Mouse (Mus musculus) forebrain, embryonic 10.5 days (tissue): Measurements from ENCODE around the gene Itgb5. TPM values are rescaled to one million over a fixed set of nuclear protein-coding genes. Genes with fewer than 3 reads are reported as not detected.
A peak's percentile ranks its signal among the peaks of the same experiment; 100 is the strongest.

Experiments
- DNase-seq: peaks from one replicate; pipeline ENCODE4 v3.0.0-alpha.2; 2017; ENCODE audit warnings: low spot score; ENCODE audit errors: extremely low spot score
- H3K27ac ChIP-seq: fragments of 300-500 bp; sonication (generic); 2 replicates; pipeline ENCODE4 v1.5.1; 2016; ENCODE audit warnings: mild to moderate bottlenecking
- H3K27me3 ChIP-seq: fragments of 300-500 bp; sonication (generic); 2 replicates; pipeline ENCODE4 v1.6.1; 2016; ENCODE audit warnings: mild to moderate bottlenecking; ENCODE audit not compliant: poor library complexity, severe bottlenecking
- H3K36me3 ChIP-seq: fragments of 300-500 bp; sonication (generic); replicated peaks from 2 replicates; pipeline ENCODE4 v1.6.1; 2016; ENCODE audit warnings: mild to moderate bottlenecking, moderate library complexity
- H3K4me1 ChIP-seq: fragments of 300-500 bp; sonication (generic); 2 replicates; pipeline ENCODE4 v1.6.1; 2016
- H3K4me3 ChIP-seq: fragments of 300-500 bp; sonication (generic); 2 replicates; pipeline ENCODE4 v1.5.1; 2016; ENCODE audit warnings: mild to moderate bottlenecking, moderate library complexity
- H3K9me3 ChIP-seq: fragments of 300-500 bp; sonication (generic); 2 replicates; pipeline ENCODE4 v1.6.1; 2016; ENCODE audit warnings: mild to moderate bottlenecking, moderate library complexity
- WGBS: fragments of 180-500 bp; shearing (Covaris S2); methylation state at CpG from one replicate; pipeline ENCODE4 v1.1.7; 2016; 5-methylcytosine and 5-hydroxymethylcytosine counted together
- polyA plus RNA-seq: library from polyadenylated mRNA; unstranded; fragments of >200 nt; fragmentation: Nextera tagmentation; extraction: Ambion mirVana; gene quantifications from 2 replicates; pipeline ENCODE4 v1.2.1, GENCODE M21; 2016

Itgb5 gene
- polyA plus RNA-seq, 1 experiment from 2014 or later: 10.6 TPM

DNA sequence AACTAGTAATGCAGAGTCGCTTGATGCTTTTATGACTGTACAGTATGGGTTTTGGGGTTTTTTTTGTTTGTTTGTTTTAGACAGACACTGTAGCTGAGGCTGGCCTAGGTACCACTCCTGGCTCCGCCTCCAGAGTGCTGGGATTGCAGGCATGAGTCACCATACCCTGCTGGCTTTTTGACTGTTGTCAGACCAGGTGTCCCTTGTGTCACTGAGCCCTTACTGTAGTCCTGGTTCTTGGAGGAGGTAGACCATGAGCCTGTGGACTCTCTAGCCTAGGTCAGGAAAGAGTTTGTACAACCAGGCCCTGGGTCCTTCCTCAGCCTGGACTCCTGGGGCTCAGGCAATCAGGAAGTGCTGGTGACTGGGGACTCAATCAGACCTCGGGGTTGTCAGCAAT, 7.7 kb downstream of the Itgb5 start:
- Histone ChIP-seq H3K4me1 (peaks cover 52% of the 10 kb centered on the region), H3K27me3 (peaks cover 37% of the 10 kb centered on the region), H3K4me3 (no peak overlapping the region), H3K9me3 (no peaks in the 10 kb centered on the region), H3K36me3 (0 out of 2 replicates have a peak, but pooled peaks cover 2% of the 10 kb centered on the region), H3K27ac (no peak overlapping the region)
- WGBS: 74% methylated on average over 3 of the region's 3 CpGs
- no peak for DNase-seq

- Histone ChIP-seq H3K27ac (no peak overlapping the region; the same call in 1 of the 2 replicates), H3K36me3 (0 out of 2 replicates have a peak, but pooled peaks cover 2% of the 10 kb centered on the region), H3K27me3 (peaks cover 12% of the 10 kb centered on the region), H3K4me3 (no peak overlapping the region), H3K9me3 (no peaks in the 10 kb centered on the region), H3K4me1 (peaks cover 40% of the 10 kb centered on the region)
- 74% methylated on average over 6 of the region's 6 CpGs for WGBS
- no peak for DNase-seq
These were observed 11.2 kb downstream of the Itgb5 start for GRCm38 (mm10) chr16:33840616-33841015.

- Histone ChIP-seq H3K27me3 (no peaks in the 10 kb centered on the region), H3K27ac (peak overlapping the region; percentile 32; the same call in 1 of the 2 replicates), H3K36me3 (peaks cover 12% of the 10 kb centered on the region), H3K4me1 (peaks cover 41% of the 10 kb centered on the region), H3K9me3 (peaks cover 5% of the 10 kb centered on the region; the same call in 1 of the 2 replicates), H3K4me3 (no peak overlapping the region)
- 47% methylated on average over 12 of the region's 12 CpGs for WGBS
- no peak for DNase-seq
These were observed 12.8 kb downstream of the Itgb5 start for GRCm38 (mm10) chr16:33842081-33842880.

DNA sequence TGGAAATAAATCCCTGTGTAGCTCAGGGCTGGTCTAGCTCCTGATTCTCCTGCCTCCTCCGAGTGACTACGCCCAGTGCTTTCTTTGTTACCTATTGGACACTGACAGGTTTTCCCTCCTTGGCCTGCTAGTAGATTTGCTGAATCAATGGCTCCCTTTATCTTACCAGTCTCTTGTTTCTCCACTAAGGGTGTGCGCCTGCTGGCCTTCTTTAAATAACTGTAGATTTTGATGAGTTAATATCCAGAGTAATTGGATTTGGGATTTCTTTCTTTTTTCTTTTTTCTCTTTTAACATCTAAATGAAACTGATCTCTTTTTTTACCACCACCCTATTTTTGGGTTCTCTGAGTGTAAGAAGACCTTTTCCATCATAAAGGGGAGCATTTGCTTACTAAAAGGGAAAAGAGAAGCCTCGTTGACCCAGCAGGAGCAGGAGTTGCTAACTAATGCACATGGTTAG, 14.7 kb downstream of the Itgb5 start:
- peak overlapping the region; percentile 26; the same call in 1 of the 2 replicates for H3K27ac ChIP-seq
- WGBS: 38% methylated on average over 4 of the region's 4 CpGs
- no peak overlapping the region for H3K4me3 ChIP-seq
- no peak for DNase-seq
- H3K9me3 ChIP-seq: peaks cover 5% of the 10 kb centered on the region; the same call in 1 of the 2 replicates
- H3K27me3 ChIP-seq: no peaks in the 10 kb centered on the region
- peaks cover 41% of the 10 kb centered on the region for H3K4me1 ChIP-seq
- H3K36me3 ChIP-seq: peaks cover 10% of the 10 kb centered on the region

GRCm38 (mm10) chr16:33844866-33845265, 15.4 kb downstream of the Itgb5 start:
- peaks cover 41% of the 10 kb centered on the region for H3K4me1 ChIP-seq
- DNase-seq: no peak
- no peak overlapping the region for H3K27ac ChIP-seq
- H3K27me3 ChIP-seq: no peaks in the 10 kb centered on the region
- peaks cover 10% of the 10 kb centered on the region for H3K36me3 ChIP-seq
- peaks cover 5% of the 10 kb centered on the region; the same call in 1 of the 2 replicates for H3K9me3 ChIP-seq
- WGBS: 65% methylated on average over 6 of the region's 6 CpGs
- no peak overlapping the region for H3K4me3 ChIP-seq

DNA sequence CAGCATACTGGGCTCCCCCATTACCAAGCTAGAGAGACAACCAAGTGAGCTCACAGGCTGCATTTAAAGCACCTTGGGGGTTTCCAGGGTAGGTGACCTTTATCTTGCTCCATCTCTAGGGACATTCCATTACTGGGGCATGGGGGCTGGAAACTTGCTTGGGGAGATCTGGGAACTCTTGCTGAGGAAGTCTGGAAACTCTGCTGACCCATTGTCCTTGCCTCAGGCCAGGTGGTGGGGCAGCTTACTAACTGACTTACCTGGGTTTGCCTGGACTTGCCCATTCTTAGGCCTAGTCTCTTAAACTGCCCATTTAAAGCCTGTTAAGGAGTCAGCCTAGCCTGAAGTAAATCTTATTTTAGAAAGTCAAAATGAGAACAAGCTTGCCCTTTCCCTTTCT, 23.8 kb downstream of the Itgb5 start:
- H3K4me1 ChIP-seq: no peaks in the 10 kb centered on the region; the same call in 1 of the 2 replicates
- no peaks in the 10 kb centered on the region for H3K27me3 ChIP-seq
- H3K36me3 ChIP-seq: peaks cover 5% of the 10 kb centered on the region; the same call in 1 of the 2 replicates
- DNase-seq: no peak
- H3K4me3 ChIP-seq: no peak overlapping the region
- 0 out of 2 replicates have a peak, but pooled peaks cover 4% of the 10 kb centered on the region for H3K9me3 ChIP-seq
- no peak overlapping the region for H3K27ac ChIP-seq

- no peak overlapping the region for H3K27ac ChIP-seq
- H3K36me3 ChIP-seq: no peaks in the 10 kb centered on the region
- no peaks in the 10 kb centered on the region for H3K9me3 ChIP-seq
- no peak overlapping the region for H3K4me3 ChIP-seq
- 92% methylated on average over 2 of the region's 2 CpGs for WGBS
- no peak for DNase-seq
- H3K4me1 ChIP-seq: peaks cover 9% of the 10 kb centered on the region
- no peaks in the 10 kb centered on the region for H3K27me3 ChIP-seq
These were observed 29.3 kb downstream of the Itgb5 start for GRCm38 (mm10) chr16:33858766-33859165.

GRCm38 (mm10) chr16:33859380-33859779, 29.9 kb downstream of the Itgb5 start:
- no peak overlapping the region for H3K4me3 ChIP-seq
- no peak for DNase-seq
- H3K27ac ChIP-seq: no peak overlapping the region
- no peaks in the 10 kb centered on the region for H3K27me3 ChIP-seq
- WGBS: 66% methylated on average over 5 of the region's 5 CpGs
- no peaks in the 10 kb centered on the region for H3K36me3 ChIP-seq
- no peaks in the 10 kb centered on the region for H3K9me3 ChIP-seq
- peaks cover 9% of the 10 kb centered on the region for H3K4me1 ChIP-seq

DNA sequence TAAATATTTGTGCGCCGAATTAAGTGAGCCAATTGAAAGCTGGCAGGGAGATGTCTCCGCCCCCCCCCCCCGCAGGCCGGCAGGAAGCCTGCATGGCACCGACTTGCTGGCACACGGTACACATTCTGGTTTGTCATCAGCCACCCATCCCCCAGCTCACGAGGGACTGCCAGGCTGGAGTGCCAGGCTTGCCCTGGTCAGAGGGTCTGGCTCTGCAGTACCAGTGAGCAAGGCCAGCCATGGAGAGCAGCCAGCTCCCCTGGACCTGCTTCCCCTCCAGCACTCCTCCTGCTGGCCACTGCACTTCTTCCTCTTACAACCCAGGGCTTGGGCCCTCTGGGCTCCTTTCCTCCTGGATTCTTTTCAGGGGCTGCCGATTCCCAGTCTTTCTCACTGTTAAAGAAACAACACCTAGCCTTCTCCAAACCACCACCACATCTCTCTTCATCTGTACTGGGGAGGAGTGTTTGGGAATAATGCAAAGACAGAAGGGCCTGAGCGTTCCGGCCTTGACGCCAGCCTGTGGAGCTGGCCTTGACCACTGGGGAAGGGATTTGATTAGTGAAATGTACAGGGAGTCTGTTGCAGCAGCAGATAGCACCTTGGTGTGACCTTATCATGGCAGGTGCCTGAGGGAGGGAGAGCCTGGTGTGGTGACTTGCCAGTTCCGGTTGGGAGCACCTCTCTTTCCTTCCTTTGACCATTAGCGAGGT, 30.7 kb downstream of the Itgb5 start:
- Histone ChIP-seq H3K9me3 (no peaks in the 10 kb centered on the region), H3K36me3 (no peaks in the 10 kb centered on the region), H3K27me3 (no peaks in the 10 kb centered on the region), H3K27ac (0 out of 2 replicates have a peak overlapping the region, but pooled peaks have one; percentile 57), H3K4me1 (peaks cover 9% of the 10 kb centered on the region), H3K4me3 (peak overlapping the region; percentile 33)
- WGBS: 43% methylated on average over 14 of the region's 14 CpGs
- DNase-seq: no peak

DNA sequence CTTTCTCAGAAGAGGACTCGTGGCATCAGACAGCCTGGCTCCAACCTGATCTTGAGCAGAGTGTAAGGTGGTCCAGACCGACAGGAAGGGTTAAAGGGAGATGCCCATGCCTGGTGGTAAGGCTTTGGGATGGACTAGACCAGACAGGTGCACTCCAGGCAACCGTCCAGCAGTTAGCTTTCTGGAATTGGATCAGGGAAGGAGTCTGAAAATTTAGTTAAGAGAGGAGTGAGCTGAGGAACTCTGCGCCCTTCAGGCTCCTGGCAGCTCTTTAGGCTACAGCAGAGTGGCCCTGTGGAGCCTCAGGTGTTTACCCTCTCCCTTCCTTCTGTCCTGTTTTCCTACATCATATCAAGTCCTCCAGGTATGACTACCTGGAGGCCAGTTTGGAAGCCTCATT, 32.9 kb downstream of the Itgb5 start:
- Histone ChIP-seq H3K4me3 (no peak overlapping the region), H3K9me3 (no peaks in the 10 kb centered on the region), H3K27me3 (no peaks in the 10 kb centered on the region), H3K4me1 (peaks cover 9% of the 10 kb centered on the region), H3K36me3 (no peaks in the 10 kb centered on the region), H3K27ac (no peak overlapping the region)
- DNase-seq: no peak
- WGBS: 80% methylated on average over 4 of the region's 4 CpGs

DNA sequence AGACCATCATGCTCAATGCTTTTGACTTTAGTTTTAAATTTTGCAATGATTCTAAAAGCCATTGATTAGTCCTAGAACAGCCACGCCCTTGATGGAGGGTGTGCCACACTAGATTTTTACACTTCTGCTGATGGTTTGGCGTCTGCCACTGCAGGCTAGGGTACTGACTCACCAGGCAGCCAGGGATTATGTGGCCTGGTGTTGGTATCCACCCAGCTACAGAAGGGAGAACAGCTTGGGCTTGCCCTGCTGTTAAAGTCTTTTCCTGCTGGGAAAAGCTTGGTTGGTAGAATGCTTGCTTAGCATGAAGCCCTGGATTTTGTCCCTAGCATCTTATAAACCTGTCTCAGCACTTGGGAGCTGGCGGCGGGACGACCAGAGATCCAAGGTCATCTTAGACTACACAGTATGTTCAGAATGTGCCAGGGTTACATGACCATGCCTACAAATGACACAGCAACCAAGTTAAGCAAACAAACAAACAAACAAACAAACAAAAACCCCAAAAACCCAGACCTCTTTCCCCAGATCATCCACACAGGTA, 33.8 kb downstream of the Itgb5 start:
- DNase-seq: no peak
- no peak overlapping the region for H3K4me3 ChIP-seq
- H3K36me3 ChIP-seq: no peaks in the 10 kb centered on the region
- peaks cover 9% of the 10 kb centered on the region for H3K4me1 ChIP-seq
- 80% methylated on average over 5 of the region's 5 CpGs for WGBS
- no peaks in the 10 kb centered on the region for H3K27me3 ChIP-seq
- H3K9me3 ChIP-seq: no peaks in the 10 kb centered on the region
- H3K27ac ChIP-seq: no peak overlapping the region

DNA sequence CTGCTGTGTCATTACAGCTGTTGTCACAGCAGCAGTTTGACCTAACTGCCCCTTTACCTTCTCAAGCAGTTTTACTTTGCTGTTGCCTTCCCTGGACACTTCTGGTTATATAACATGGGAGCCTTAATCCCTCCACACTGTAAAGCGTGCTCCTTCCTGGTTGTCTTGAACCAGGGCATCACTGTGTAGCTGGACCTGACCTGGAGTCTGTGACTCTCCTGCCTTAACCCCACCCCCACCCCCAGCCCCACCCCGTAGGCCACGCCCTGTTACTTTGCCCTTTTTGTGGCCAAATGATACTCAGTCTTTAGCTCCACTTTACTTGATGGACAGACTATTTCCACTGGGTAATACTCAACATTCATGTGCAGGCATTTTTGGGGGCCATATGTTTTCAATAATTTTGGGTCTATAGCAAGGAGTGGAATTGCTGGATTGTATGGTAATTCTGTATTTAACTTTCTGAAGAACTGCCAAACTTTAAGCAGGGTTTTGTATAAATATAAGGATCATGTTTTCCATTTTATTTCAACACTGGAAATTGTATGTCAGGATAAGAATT, 40.8 kb downstream of the Itgb5 start:
- H3K4me1 ChIP-seq: peaks cover 25% of the 10 kb centered on the region
- 84% methylated on average over 3 of the region's 3 CpGs for WGBS
- H3K27me3 ChIP-seq: no peaks in the 10 kb centered on the region
- H3K36me3 ChIP-seq: no peaks in the 10 kb centered on the region
- H3K27ac ChIP-seq: no peak overlapping the region
- DNase-seq: no peak
- no peaks in the 10 kb centered on the region for H3K9me3 ChIP-seq
- no peak overlapping the region for H3K4me3 ChIP-seq
